In genomic region chr8:120032549-120033208, GRCm38 (mm10) we compare ENCODE assay signal across 18 mouse cellular contexts. TPM values are rescaled to one million over a fixed set of nuclear protein-coding genes. Genes with fewer than 3 reads are reported as not detected.
DNase-seq lines count a peak whose midpoint lies in the region; ATAC-seq and TF ChIP-seq lines count a peak whose summit lies in the region.
"Had no signal": no experiment of that assay in that cellular context is flagged by ENCODE, and none has a peak within 500 bp of the region (broad histone marks: within the 10 kb centered on the region; RNA-seq: fewer than 3 reads in every experiment).

No protein-coding gene starts in this region.

- peaks cover 61% of the 10 kb centered on the region for H3K4me1 ChIP-seq in hindbrain, embryonic 10.5 days (replicated peaks)
- no peaks in the 10 kb centered on the region; the same call in 1 of the 2 replicates for H3K4me1 ChIP-seq in hindbrain, embryonic 11.5 days (replicated peaks; ENCODE audit: control insufficient read depth, insufficient read depth, low read length)
- H3K4me1 ChIP-seq in limb, embryonic 13.5 days: peaks cover 27% of the 10 kb centered on the region
- no peaks in the 10 kb centered on the region for H3K4me1 ChIP-seq in midbrain, postnatal 0 days (ENCODE audit: insufficient read depth, low read length)
- H3K4me1 ChIP-seq: forebrain, embryonic 15.5 days had no signal

- ATAC-seq in hindbrain, embryonic 11.5 days (ENCODE audit: low FRiP score): no peak
- no peak for ATAC-seq in limb, embryonic 13.5 days (ENCODE audit: low FRiP score, low read depth)
- no peak for ATAC-seq in midbrain, postnatal 0 days (ENCODE audit: low FRiP score)
- ATAC-seq: forebrain, embryonic 15.5 days had no signal

- H3K27ac ChIP-seq in hindbrain, embryonic 10.5 days: peak overlapping the region; percentile 67
- H3K27ac ChIP-seq in hindbrain, embryonic 11.5 days (ENCODE audit: low read depth, low read length): no peak overlapping the region
- peak overlapping the region; percentile 15; the same call in 1 of the 2 replicates for H3K27ac ChIP-seq in limb, embryonic 13.5 days
- H3K27ac ChIP-seq in midbrain, postnatal 0 days (ENCODE audit: low read depth, low read length): no peak overlapping the region
- H3K27ac ChIP-seq: embryonic facial prominence, embryonic 13.5 days; forebrain, embryonic 15.5 days; hindbrain, embryonic 12.5 days; lung, embryonic 15.5 days had no signal

- TF ChIP-seq CTCF in brain, embryonic 14.5 days (IDR thresholded peaks at IDR 0.05; ENCODE audit: borderline replicate concordance, extremely low read depth, insufficient read depth, insufficient read length): no peak
- no peak for TF ChIP-seq CTCF in midbrain, postnatal 0 days (IDR thresholded peaks at IDR 0.05)

- H3K36me3 ChIP-seq in hindbrain, embryonic 10.5 days: no peaks in the 10 kb centered on the region
- no peaks in the 10 kb centered on the region for H3K36me3 ChIP-seq in hindbrain, embryonic 11.5 days (ENCODE audit: control insufficient read depth, insufficient read depth, low read length)
- no peaks in the 10 kb centered on the region for H3K36me3 ChIP-seq in limb, embryonic 13.5 days
- H3K36me3 ChIP-seq in midbrain, postnatal 0 days (ENCODE audit: insufficient read depth, low read length): no peaks in the 10 kb centered on the region
- H3K36me3 ChIP-seq: embryonic facial prominence, embryonic 13.5 days; forebrain, embryonic 15.5 days; hindbrain, embryonic 12.5 days; lung, embryonic 15.5 days had no signal

- H3K9me3 ChIP-seq in hindbrain, embryonic 10.5 days: no peaks in the 10 kb centered on the region
- H3K9me3 ChIP-seq in hindbrain, embryonic 11.5 days (ENCODE audit: control insufficient read depth, low read length): no peaks in the 10 kb centered on the region
- H3K9me3 ChIP-seq in limb, embryonic 13.5 days: no peaks in the 10 kb centered on the region
- no peaks in the 10 kb centered on the region for H3K9me3 ChIP-seq in midbrain, postnatal 0 days (ENCODE audit: low read length)
- H3K9me3 ChIP-seq: embryonic facial prominence, embryonic 13.5 days; forebrain, embryonic 15.5 days; hindbrain, embryonic 12.5 days; lung, embryonic 15.5 days had no signal

- no peaks in the 10 kb centered on the region for H3K27me3 ChIP-seq in hindbrain, embryonic 10.5 days (ENCODE audit: insufficient read depth, poor library complexity, severe bottlenecking)
- no peaks in the 10 kb centered on the region for H3K27me3 ChIP-seq in hindbrain, embryonic 11.5 days (ENCODE audit: control insufficient read depth, insufficient read depth, low read length)
- no peaks in the 10 kb centered on the region for H3K27me3 ChIP-seq in limb, embryonic 13.5 days
- H3K27me3 ChIP-seq in midbrain, postnatal 0 days (ENCODE audit: insufficient read depth, low read length): no peaks in the 10 kb centered on the region
- H3K27me3 ChIP-seq: embryonic facial prominence, embryonic 13.5 days; forebrain, embryonic 15.5 days; hindbrain, embryonic 12.5 days; lung, embryonic 15.5 days had no signal

- no peak overlapping the region for H3K4me3 ChIP-seq in hindbrain, embryonic 10.5 days
- no peak overlapping the region for H3K4me3 ChIP-seq in hindbrain, embryonic 11.5 days (ENCODE audit: low read depth, low read length)
- H3K4me3 ChIP-seq in limb, embryonic 13.5 days: no peak overlapping the region
- no peak overlapping the region for H3K4me3 ChIP-seq in midbrain, postnatal 0 days (ENCODE audit: low read depth, low read length)
- H3K4me3 ChIP-seq: embryonic facial prominence, embryonic 13.5 days; forebrain, embryonic 15.5 days; hindbrain, embryonic 12.5 days; lung, embryonic 15.5 days; myocyte had no signal

- H3K9ac ChIP-seq in hindbrain, embryonic 11.5 days (ENCODE audit: low read depth, low read length): no peak overlapping the region
- no peak overlapping the region for H3K9ac ChIP-seq in limb, embryonic 13.5 days
- no peak overlapping the region for H3K9ac ChIP-seq in midbrain, postnatal 0 days (replicated peaks; ENCODE audit: low read length, poor library complexity, severe bottlenecking)
- H3K9ac ChIP-seq: embryonic facial prominence, embryonic 13.5 days; forebrain, embryonic 15.5 days; hindbrain, embryonic 12.5 days; lung, embryonic 15.5 days had no signal

- DNase-seq in hindbrain, embryonic 10.5 days (ENCODE audit: low spot score): no peak
- no peak for DNase-seq in hindbrain, embryonic 11.5 days (ENCODE audit: low spot score)
- peak; percentile 28 for DNase-seq in brain, embryonic 14.5 days (ENCODE audit: low read depth)
- DNase-seq in thymus, postnatal 4 days: peak; percentile 82
- no peak for DNase-seq in urinary bladder, postnatal 25 days (ENCODE audit: low spot score)
- no peak for DNase-seq in midbrain, postnatal 0 days (ENCODE audit: low spot score)
- DNase-seq: adrenal gland, adult 2 months; gastrocnemius, postnatal 14 days; kidney, adult 8-10 months; kidney, postnatal 4 days had no signal

- TF ChIP-seq POLR2A in brain, embryonic 14.5 days (IDR thresholded peaks at IDR 0.05; ENCODE audit: borderline replicate concordance, extremely low read depth, insufficient read depth, insufficient read length, poor library complexity, severe bottlenecking): no peak

- H3K4me2 ChIP-seq in hindbrain, embryonic 11.5 days (replicated peaks; ENCODE audit: low read depth, low read length): no peak overlapping the region
- no peak overlapping the region for H3K4me2 ChIP-seq in limb, embryonic 13.5 days (replicated peaks)
- no peak overlapping the region for H3K4me2 ChIP-seq in midbrain, postnatal 0 days (ENCODE audit: low read depth, low read length, poor library complexity, severe bottlenecking)
- H3K4me2 ChIP-seq: embryonic facial prominence, embryonic 13.5 days; forebrain, embryonic 15.5 days; hindbrain, embryonic 12.5 days; liver, embryonic 11.5 days; lung, embryonic 15.5 days had no signal

- WGBS in hindbrain, embryonic 10.5 days: 82% methylated on average over 5 of the region's 5 CpGs
- 84% methylated on average over 5 of the region's 5 CpGs for WGBS in hindbrain, embryonic 11.5 days
- 88% methylated on average over 5 of the region's 5 CpGs for WGBS in limb, embryonic 13.5 days
- WGBS in midbrain, postnatal 0 days: 89% methylated on average over 5 of the region's 5 CpGs

RNA-seq across cellular contexts. Expression of gene Crispld2, which starts 40.4 kb away (rescaled TPM):
- polyA plus RNA-seq in hindbrain, embryonic 10.5 days (2016; fragmentation: Nextera tagmentation; extraction: Ambion mirVana): 3.8 and 4.6 TPM in 2 replicates
- 2.1 and 2.6 TPM in 2 replicates for polyA plus RNA-seq in hindbrain, embryonic 11.5 days (2014; fragmentation: Nextera tagmentation; extraction: Ambion mirVana)
- 1.3 and 2.2 TPM in 2 replicates for polyA plus RNA-seq in brain, embryonic 14.5 days (2012; rRNA removed)
- 7.1 and 8.9 TPM in 2 replicates for polyA plus RNA-seq in limb, embryonic 13.5 days (2015; fragmentation: Nextera tagmentation; extraction: Ambion mirVana)
- 5.3 and 5.7 TPM in 2 replicates for total RNA-seq in midbrain, postnatal 0 days (2014; rRNA removed)
- 4.1 and 4.7 TPM in 2 replicates for polyA plus RNA-seq in midbrain, postnatal 0 days (2015; fragmentation: Nextera tagmentation; extraction: Ambion mirVana)
- total RNA-seq: CH12.LX had no signal

Comparison
In these comparisons a context has a peak if more than half of its experiments do, and no peak if none do; other contexts are left out.
1. H3K27ac ChIP-seq: peak in hindbrain, embryonic 10.5 days (single experiment) and limb, embryonic 13.5 days (single experiment); none in hindbrain, embryonic 11.5 days (single experiment) and midbrain, postnatal 0 days (single experiment).
2. DNase-seq: peak in brain, embryonic 14.5 days (single experiment) and thymus, postnatal 4 days (single experiment); none in hindbrain, embryonic 10.5 days (single experiment), hindbrain, embryonic 11.5 days (single experiment), urinary bladder, postnatal 25 days (single experiment) and midbrain, postnatal 0 days (single experiment).